Comparison of ENCODE assay signal across 15 mouse cellular contexts in genomic region chr9:46845276-46845675, GRCm38 (mm10).
A peak's percentile ranks its signal among the peaks of the same experiment; 100 is the strongest.
DNase-seq lines count a peak whose midpoint lies in the region; ATAC-seq and TF ChIP-seq lines count a peak whose summit lies in the region.
"Had no signal": no experiment of that assay in that cellular context is flagged by ENCODE, and none has a peak within 500 bp of the region (broad histone marks: within the 10 kb centered on the region; RNA-seq: fewer than 3 reads in every experiment).

No protein-coding gene starts in this region.

- 0 out of 2 replicates have a peak overlapping the region, but pooled peaks have one; percentile 3 for H3K27ac ChIP-seq in forebrain, postnatal 0 days (ENCODE audit: low read depth, low read length)
- no peak overlapping the region; the same call in 1 of the 2 replicates for H3K27ac ChIP-seq in forebrain, embryonic 15.5 days (replicated peaks)
- H3K27ac ChIP-seq: embryonic facial prominence, embryonic 12.5 days; liver, embryonic 13.5 days; macrophage had no signal

- no peak for TF ChIP-seq POLR2A in lung, adult 2 months (IDR thresholded peaks at IDR 0.05; ENCODE audit: borderline replicate concordance, extremely low read depth, low read depth, low read length)

- peak; percentile 76 for DNase-seq in forebrain, postnatal 0 days
- DNase-seq in lung, postnatal 36 days: peak; percentile 0
- no peak for DNase-seq in lung, adult 2 months
- DNase-seq in layer of hippocampus, adult 8-10 months (ENCODE audit: low spot score in 2 of 2): peak; percentile 29 to 47
- peak; percentile 49 for DNase-seq in right cerebral cortex, postnatal 14 days
- DNase-seq in thymus, postnatal 10 days (ENCODE audit: low spot score in 2 of 2): no peak
- no peak for DNase-seq in gastrocnemius, postnatal 25 days
- DNase-seq: gastrocnemius, postnatal 36 days; heart, postnatal 36 days; kidney, adult 2 months; liver, embryonic 13.5 days; thymus, adult 2 months had no signal

- H3K4me2 ChIP-seq in forebrain, postnatal 0 days (ENCODE audit: low read depth): no peak overlapping the region
- H3K4me2 ChIP-seq in forebrain, embryonic 15.5 days (replicated peaks): no peak overlapping the region
- H3K4me2 ChIP-seq: embryonic facial prominence, embryonic 12.5 days; liver, embryonic 13.5 days had no signal

- no peaks in the 10 kb centered on the region for H3K27me3 ChIP-seq in forebrain, postnatal 0 days (ENCODE audit: insufficient read depth, low read length)
- no peaks in the 10 kb centered on the region for H3K27me3 ChIP-seq in forebrain, embryonic 15.5 days
- H3K27me3 ChIP-seq: embryonic facial prominence, embryonic 12.5 days; liver, embryonic 13.5 days had no signal

- ATAC-seq in forebrain, postnatal 0 days: peak; percentile 38; the same call in 1 of the 2 replicates
- no peak for ATAC-seq in forebrain, embryonic 15.5 days (replicated peaks)

- no peaks in the 10 kb centered on the region for H3K9me3 ChIP-seq in forebrain, postnatal 0 days (ENCODE audit: low read length)
- no peaks in the 10 kb centered on the region for H3K9me3 ChIP-seq in forebrain, embryonic 15.5 days
- H3K9me3 ChIP-seq: embryonic facial prominence, embryonic 12.5 days; liver, embryonic 13.5 days had no signal

- no peaks in the 10 kb centered on the region for H3K4me1 ChIP-seq in forebrain, postnatal 0 days (ENCODE audit: insufficient read depth)
- H3K4me1 ChIP-seq in forebrain, embryonic 15.5 days: no peaks in the 10 kb centered on the region; the same call in 1 of the 2 replicates
- H3K4me1 ChIP-seq in lung, adult 2 months (ENCODE audit: control insufficient read depth, insufficient read depth, low read length): no peaks in the 10 kb centered on the region
- H3K4me1 ChIP-seq: embryonic facial prominence, embryonic 12.5 days; liver, embryonic 13.5 days had no signal

- TF ChIP-seq CTCF in forebrain, postnatal 0 days (IDR thresholded peaks at IDR 0.05; ENCODE audit: low read depth): no peak
- TF ChIP-seq CTCF in lung, adult 2 months (IDR thresholded peaks at IDR 0.05; ENCODE audit: insufficient read depth, low read length): no peak

- no peak overlapping the region for H3K9ac ChIP-seq in forebrain, postnatal 0 days
- H3K9ac ChIP-seq in forebrain, embryonic 15.5 days (replicated peaks): no peak overlapping the region
- H3K9ac ChIP-seq: embryonic facial prominence, embryonic 12.5 days; liver, embryonic 13.5 days had no signal

- no peak overlapping the region for H3K4me3 ChIP-seq in forebrain, postnatal 0 days (ENCODE audit: low read depth, low read length)
- H3K4me3 ChIP-seq in forebrain, embryonic 15.5 days: no peak overlapping the region
- no peak overlapping the region for H3K4me3 ChIP-seq in lung, adult 2 months (replicated peaks; ENCODE audit: extremely low read depth, low read depth, low read length)
- H3K4me3 ChIP-seq: embryonic facial prominence, embryonic 12.5 days; liver, embryonic 13.5 days had no signal

- H3K36me3 ChIP-seq in forebrain, postnatal 0 days (ENCODE audit: insufficient read depth): no peaks in the 10 kb centered on the region
- H3K36me3 ChIP-seq in forebrain, embryonic 15.5 days: no peaks in the 10 kb centered on the region
- H3K36me3 ChIP-seq: embryonic facial prominence, embryonic 12.5 days; liver, embryonic 13.5 days had no signal

- 33% methylated on average over 3 of the region's 3 CpGs for WGBS in forebrain, postnatal 0 days
- WGBS in forebrain, embryonic 15.5 days: 41% methylated on average over 3 of the region's 3 CpGs
- WGBS in lung, adult 2 months: 65% methylated on average over 3 of the region's 3 CpGs

Comparison
In these comparisons a context has a peak if more than half of its experiments do, and no peak if none do; other contexts are left out.
1. DNase-seq: peak in forebrain, postnatal 0 days (single experiment), lung, postnatal 36 days (single experiment), layer of hippocampus, adult 8-10 months (2 of 2) and right cerebral cortex, postnatal 14 days (single experiment); none in lung, adult 2 months (single experiment), thymus, postnatal 10 days (0 of 2) and gastrocnemius, postnatal 25 days (single experiment).